Mouse (Mus musculus): Measurements from ENCODE around the gene Tuba1c.
"Not testable (repeated sequence)": the region's sequence is repeated elsewhere in the genome, so short reads cannot be mapped to it uniquely, and the experiment has no call there.

Gene Tuba1c

GRCm38 (mm10) chr15:99071988-99072387, 42.3 kb downstream of the Tuba1c start:
- DNase-seq, result no peak

GRCm38 (mm10) chr15:99074019-99074599, 44.4 kb downstream of the Tuba1c start, which contains the start of gene Troap:
Gene Troap (plus strand): TSS chr15:99074575.
- DNase-seq, result no peak

DNA sequence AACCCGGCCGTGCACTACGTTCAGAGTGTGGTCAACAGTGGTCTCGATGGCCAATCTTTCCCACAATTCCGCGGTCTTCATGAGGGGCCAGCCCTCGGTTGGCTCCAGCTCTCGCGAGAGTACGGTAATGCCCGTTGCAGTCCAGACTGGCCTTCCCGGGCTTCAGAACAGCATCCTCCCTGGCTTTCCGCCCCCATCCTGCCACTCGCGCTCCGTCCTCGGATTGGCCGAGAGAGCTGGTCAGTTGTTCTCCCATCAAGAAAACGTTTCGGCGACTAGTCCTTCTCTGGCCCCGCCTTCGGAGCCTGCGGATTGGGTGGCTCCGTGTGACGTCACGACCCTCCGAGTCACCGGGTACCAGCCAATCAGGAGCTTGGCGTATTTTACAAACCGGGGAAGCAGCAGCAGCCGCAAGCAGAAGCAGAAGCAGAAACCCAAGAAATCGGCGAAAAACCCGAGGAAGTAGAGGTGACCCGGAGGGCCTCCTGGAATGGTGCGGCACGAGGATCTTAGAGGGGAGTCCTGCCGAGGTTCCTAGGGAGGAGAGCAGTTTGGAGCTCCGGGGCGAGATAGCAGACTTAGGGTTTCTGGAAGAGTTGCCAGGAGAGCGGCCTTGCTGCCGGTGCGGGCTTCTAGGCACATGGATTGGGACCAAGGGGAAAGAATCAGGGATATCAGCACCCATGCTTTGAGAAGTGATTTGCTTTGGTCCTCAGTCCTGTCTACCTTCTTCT, 45.1 kb downstream of the Tuba1c start:
- peak; percentile 99 for DNase-seq

GRCm38 (mm10) chr15:99076011-99076410, 46.3 kb downstream of the Tuba1c start:
- DNase-seq, result not testable (repeated sequence)

GRCm38 (mm10) chr15:99078181-99078910, 48.7 kb downstream of the Tuba1c start:
- no peak for DNase-seq

GRCm38 (mm10) chr15:99079804-99080203, 50.1 kb downstream of the Tuba1c start:
- no peak for DNase-seq

GRCm38 (mm10) chr15:99082322-99082721, 52.6 kb downstream of the Tuba1c start:
- no peak for DNase-seq

DNA sequence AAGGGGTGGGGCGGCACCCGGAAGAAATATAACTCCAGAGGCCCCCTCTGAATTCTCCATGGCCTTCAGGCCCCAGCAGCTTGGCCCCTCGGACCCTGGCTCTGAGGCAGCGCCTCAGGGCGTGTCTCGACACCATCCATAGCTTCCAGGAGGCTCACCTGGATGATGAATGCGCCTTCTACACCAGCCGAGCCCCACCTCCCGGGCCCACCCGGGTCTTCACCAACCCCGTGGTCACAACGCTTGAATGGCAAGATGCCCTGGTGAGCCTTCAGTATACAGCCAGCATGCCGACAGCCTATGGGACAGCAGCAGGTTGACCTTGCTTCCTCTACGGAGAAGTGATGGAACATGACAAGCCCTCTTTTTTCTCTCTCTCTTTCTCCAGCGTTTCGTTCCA, 53.1 kb downstream of the Tuba1c start:
- DNase-seq, result no peak

DNA sequence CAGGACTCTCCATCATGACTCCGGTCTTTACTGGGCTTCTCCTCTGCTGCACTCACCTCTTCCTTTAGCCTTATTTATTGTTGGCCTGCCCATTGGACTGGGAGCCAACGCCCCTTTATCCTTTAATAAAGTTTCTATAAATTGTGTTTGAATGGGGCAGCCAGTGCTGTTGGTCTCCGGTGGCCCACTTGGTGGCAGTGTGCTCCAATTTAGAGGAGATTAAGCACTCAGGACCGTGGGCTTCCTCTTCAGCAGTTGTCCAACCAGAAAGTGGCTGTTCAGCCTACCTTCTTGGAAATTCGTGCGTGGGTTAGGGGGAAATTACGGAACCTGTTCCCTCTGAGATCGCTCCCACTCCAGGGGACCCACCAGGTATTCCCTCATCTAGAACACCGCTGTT, 53.6 kb downstream of the Tuba1c start:
- DNase-seq, result peak; percentile 74

DNA sequence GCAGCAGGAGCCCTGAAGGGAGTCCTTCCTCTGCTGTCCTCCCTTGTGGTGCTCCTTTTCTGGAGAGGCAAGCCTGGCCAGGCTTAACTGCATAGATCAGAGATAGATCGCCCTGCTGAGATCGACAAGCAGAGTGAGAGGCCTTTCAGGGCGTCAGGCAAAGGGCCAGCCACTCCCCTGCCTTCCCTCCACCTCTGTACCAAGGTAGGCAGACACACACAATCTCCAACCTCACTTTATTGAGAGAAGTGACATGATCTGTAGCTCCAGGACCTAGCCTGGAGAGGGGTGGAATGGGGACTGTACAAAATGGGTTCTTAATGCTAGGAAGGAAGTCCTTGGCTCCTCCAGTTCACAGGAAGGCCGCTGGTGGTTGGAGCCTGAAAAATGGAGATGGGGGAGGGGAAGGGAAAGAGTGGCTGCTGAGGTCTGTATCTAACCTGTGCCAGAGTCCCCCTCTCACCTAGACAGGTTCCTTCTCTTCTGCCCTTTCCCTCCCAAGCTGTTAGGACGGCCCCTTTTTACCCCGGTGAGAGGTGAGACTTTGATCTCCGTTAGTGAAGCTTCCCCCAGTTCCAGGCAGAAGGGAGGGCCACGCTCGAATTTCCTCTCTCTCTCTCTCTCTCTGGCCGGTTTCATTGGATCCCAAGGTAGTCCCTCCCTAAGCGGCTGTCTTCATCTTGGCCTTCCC, 54.3 kb downstream of the Tuba1c start:
- DNase-seq, result peak; percentile 55

DNA sequence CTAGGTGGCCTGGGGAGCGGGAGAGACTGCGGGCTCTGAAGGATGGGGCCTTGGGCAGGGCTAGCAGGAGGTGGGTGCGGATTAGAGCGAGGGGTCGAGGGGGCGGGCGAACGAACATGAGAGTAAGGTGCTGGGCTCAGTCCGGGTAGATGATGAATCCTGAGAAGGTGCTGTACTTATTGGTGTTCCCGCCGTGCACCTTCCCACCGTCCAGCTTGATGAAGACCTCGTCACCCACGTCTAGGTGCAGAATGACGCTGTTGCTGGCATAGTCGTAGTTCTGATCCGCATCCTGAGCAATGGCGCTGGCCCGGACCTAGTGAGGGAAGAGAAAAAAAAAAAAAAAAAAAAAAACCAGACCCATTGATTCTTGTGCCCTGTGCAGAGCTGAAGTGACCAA, 54.9 kb downstream of the Tuba1c start:
- DNase-seq, result no peak

GRCm38 (mm10) chr15:99085997-99086396, 56.3 kb downstream of the Tuba1c start:
- no peak for DNase-seq

DNA sequence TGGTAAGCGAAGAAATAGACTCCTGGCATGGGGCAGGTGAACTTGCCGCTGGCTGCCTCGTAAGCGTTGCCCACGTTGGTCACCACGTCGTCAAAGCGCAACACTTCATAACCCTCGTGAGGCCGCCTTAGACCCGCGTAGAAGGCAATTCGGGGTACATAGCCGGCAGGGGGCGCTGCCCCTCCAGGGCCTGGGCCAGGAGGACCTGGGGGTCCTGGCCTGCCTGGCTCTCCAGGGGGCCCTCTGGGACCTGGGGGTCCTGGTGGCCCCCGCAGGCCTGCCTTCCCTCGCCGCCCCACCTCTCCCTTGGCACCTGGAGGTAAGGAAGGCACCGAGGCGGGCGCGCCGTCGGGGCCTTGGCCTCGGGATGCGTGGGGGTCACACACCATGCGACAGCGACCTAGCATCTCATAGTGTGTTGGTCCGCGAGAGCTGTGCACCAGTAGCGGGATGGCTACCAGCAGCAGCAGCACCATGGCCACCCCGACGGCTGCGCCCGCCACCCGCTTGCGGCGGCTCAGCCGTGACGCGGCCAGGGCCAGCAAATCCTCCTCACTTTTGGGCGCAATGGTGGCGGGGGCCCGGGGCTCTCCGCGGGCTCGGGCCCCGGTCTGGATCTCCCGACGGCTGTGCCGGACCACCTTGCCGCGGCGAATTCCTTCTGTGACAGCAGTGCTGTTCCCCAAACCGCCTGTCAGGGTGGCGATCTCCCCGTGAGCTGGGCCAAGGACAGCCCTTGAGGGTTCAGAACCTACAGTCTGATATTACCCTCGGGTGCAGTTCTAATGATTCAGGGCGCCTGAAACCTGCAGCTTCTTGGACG, 57.8 kb downstream of the Tuba1c start, which contains the start of gene C1ql4:
C1ql4 (minus strand) TSS at position 565 of the 823 bp plus-strand sequence.
- DNase-seq, result no peak

Measured in kidney, postnatal 14 days (tissue).